Mouse (Mus musculus) adrenal gland, postnatal 4 days (tissue): ENCODE results near the gene Gtf2f1. TPM values are rescaled to one million over a fixed set of nuclear protein-coding genes. Genes with fewer than 3 reads are reported as not detected.
A peak's percentile ranks its signal among the peaks of the same experiment; 100 is the strongest.
"Not testable (repeated sequence)": the region's sequence is repeated elsewhere in the genome, so short reads cannot be mapped to it uniquely, and the experiment has no call there.

Source experiments
- DNase-seq, 2 experiments: peaks; one replicate each; pipeline ENCODE4 v3.0.0; 2021 to 2022; ENCODE audit warnings: low spot score in 2 of 2, mixed read lengths in 2 of 2
- long read RNA-seq, 2 experiments: library from polyadenylated mRNA; stranded (forward); transcript quantifications; one replicate each; pipeline ENCODE4 v2.0.0; 2021
- total RNA-seq, 2 experiments: library from RNA; stranded (reverse); gene quantifications; 2 replicates each; pipeline ENCODE4 v1.2.3; 2021

Gtf2f1 gene
- total RNA-seq = 10 to 100 TPM; 55.7 to 58.6 TPM
- long read RNA-seq, experiment 1, transcript Gtf2f1-201 (13 exons, 1,717 nt) = major isoform, 71 of 109 reads
- long read RNA-seq, experiment 1, partial matches to known transcripts = 11 of 109 reads
- long read RNA-seq, experiment 1, other reads (novel, unspliced or antisense) = 27 of 109 reads
- long read RNA-seq, experiment 2, transcript Gtf2f1-201 (13 exons, 1,717 nt) = major isoform, 99 of 149 reads
- long read RNA-seq, experiment 2, partial matches to known transcripts = 17 of 149 reads
- long read RNA-seq, experiment 2, other reads (novel, unspliced or antisense) = 33 of 149 reads

- peak; percentile 81 to 90 for DNase-seq
Observed at GRCm38 (mm10) chr17:57011236-57012141, at the start of gene Gtf2f1, which contains the start of gene Gm17949. Gene Gtf2f1 (minus strand): TSS chr17:57011288. Gene Gm17949 (plus strand): TSS chr17:57011469.

GRCm38 (mm10) chr17:57060231-57060801 lies 49.2 kb upstream of the Gtf2f1 start:
- peak; percentile 70 to 87 for DNase-seq

GRCm38 (mm10) chr17:57059486-57059977 lies 48.4 kb upstream of the Gtf2f1 start, which contains the start of gene Slc25a23:
Gene Slc25a23 (minus strand): TSS chr17:57059863.
- DNase-seq = peak in 1 of 2 experiments; percentile 52

GRCm38 (mm10) chr17:57058891-57059485 lies 47.9 kb upstream of the Gtf2f1 start, which contains the start of gene Crb3:
Gene Crb3 (plus strand): TSS chr17:57059105.
- no peak for DNase-seq

GRCm38 (mm10) chr17:57056246-57056645 lies 45.2 kb upstream of the Gtf2f1 start:
- DNase-seq = no peak

- DNase-seq = not testable (repeated sequence)
Observed at GRCm38 (mm10) chr17:57051679-57052078, 40.6 kb upstream of the Gtf2f1 start.

- DNase-seq = no peak
Observed at GRCm38 (mm10) chr17:57048816-57049215, 37.7 kb upstream of the Gtf2f1 start.

GRCm38 (mm10) chr17:57047406-57047805 lies 36.3 kb upstream of the Gtf2f1 start:
- no peak for DNase-seq

GRCm38 (mm10) chr17:57041554-57041953 lies 30.5 kb upstream of the Gtf2f1 start, which contains the start of gene Slc25a41:
Gene Slc25a41 (minus strand): TSS chr17:57041654.
- DNase-seq = no peak

- DNase-seq = no peak
Observed at GRCm38 (mm10) chr17:57038978-57039377, 27.9 kb upstream of the Gtf2f1 start.

GRCm38 (mm10) chr17:57032854-57033253 lies 21.8 kb upstream of the Gtf2f1 start:
- DNase-seq = no peak

GRCm38 (mm10) chr17:57031661-57032420 lies 20.8 kb upstream of the Gtf2f1 start:
- peak; percentile 85 to 96 for DNase-seq

GRCm38 (mm10) chr17:57030931-57031660 lies 20.0 kb upstream of the Gtf2f1 start, which contains the start of gene Khsrp:
Gene Khsrp (minus strand): TSS chr17:57031522.
- peak in 1 of 2 experiments; percentile 25 for DNase-seq

GRCm38 (mm10) chr17:57029691-57030090 lies 18.6 kb upstream of the Gtf2f1 start:
- DNase-seq = no peak

GRCm38 (mm10) chr17:57027471-57027870 lies 16.4 kb upstream of the Gtf2f1 start:
- DNase-seq = no peak

GRCm38 (mm10) chr17:57020960-57021359 lies 9.9 kb upstream of the Gtf2f1 start:
- DNase-seq = no peak

GRCm38 (mm10) chr17:57019693-57020092 lies 8.6 kb upstream of the Gtf2f1 start:
- DNase-seq = no peak

- no peak for DNase-seq
Observed at GRCm38 (mm10) chr17:57012245-57012795, 1.2 kb upstream of the Gtf2f1 start.

- DNase-seq = no peak
Observed at GRCm38 (mm10) chr17:57010911-57011235, 215 bp downstream of the Gtf2f1 start.
